19 mouse cellular contexts compared by ENCODE assay signal in genomic region chr10:78342091-78342490, GRCm38 (mm10).
"Had no signal": no experiment of that assay in that cellular context is flagged by ENCODE, and none has a peak within 500 bp of the region (broad histone marks: within the 10 kb centered on the region; RNA-seq: fewer than 3 reads in every experiment).

No protein-coding gene starts in this region.

- DNase-seq: lung, adult 18-20 months; lung, embryonic 14.5 days; lung, postnatal 10 days; lung, postnatal 4 days; midbrain, embryonic 14.5 days; retina, postnatal 1 day; right cerebral cortex, adult 18-20 months; right cerebral cortex, postnatal 25 days; right cerebral cortex, postnatal 4 days; spleen, adult 18-20 months; thymus, adult 2 months; thymus, postnatal 25 days; thymus, postnatal 4 days had no signal

- H3K9me3 ChIP-seq: midbrain, embryonic 10.5 days; midbrain, embryonic 12.5 days; neural tube, embryonic 13.5 days; neural tube, embryonic 15.5 days had no signal

- H3K4me3 ChIP-seq: midbrain, embryonic 10.5 days; midbrain, embryonic 12.5 days; myocyte; neural tube, embryonic 13.5 days; neural tube, embryonic 15.5 days had no signal

- H3K4me2 ChIP-seq: lung, embryonic 14.5 days; midbrain, embryonic 12.5 days; neural tube, embryonic 13.5 days; neural tube, embryonic 15.5 days had no signal

- H3K27me3 ChIP-seq: midbrain, embryonic 12.5 days; neural tube, embryonic 13.5 days; neural tube, embryonic 15.5 days had no signal

- H3K4me1 ChIP-seq: midbrain, embryonic 10.5 days had no signal

- ATAC-seq: midbrain, embryonic 16.5 days had no signal

- H3K27ac ChIP-seq: midbrain, embryonic 10.5 days; midbrain, embryonic 12.5 days; neural tube, embryonic 13.5 days; neural tube, embryonic 15.5 days had no signal

- H3K9ac ChIP-seq: lung, embryonic 14.5 days; midbrain, embryonic 12.5 days; neural tube, embryonic 13.5 days; neural tube, embryonic 15.5 days had no signal
